Mouse (Mus musculus): ENCODE results near the gene Rab8b. TPM values are rescaled to one million over a fixed set of nuclear protein-coding genes. Genes with fewer than 3 reads are reported as not detected.
"Not testable (repeated sequence)": the region's sequence is repeated elsewhere in the genome, so short reads cannot be mapped to it uniquely, and the experiment has no call there.

The Rab8b gene
- total RNA-seq, 2 experiments from 2014 or later = 39.6 to 76.0 TPM

GRCm38 (mm10) chr9:66887960-66888610 is 31.4 kb downstream of the Rab8b start:
- ATAC-seq (replicated peaks; ENCODE audit: poor library complexity, severe bottlenecking) = peak; percentile 58

DNA sequence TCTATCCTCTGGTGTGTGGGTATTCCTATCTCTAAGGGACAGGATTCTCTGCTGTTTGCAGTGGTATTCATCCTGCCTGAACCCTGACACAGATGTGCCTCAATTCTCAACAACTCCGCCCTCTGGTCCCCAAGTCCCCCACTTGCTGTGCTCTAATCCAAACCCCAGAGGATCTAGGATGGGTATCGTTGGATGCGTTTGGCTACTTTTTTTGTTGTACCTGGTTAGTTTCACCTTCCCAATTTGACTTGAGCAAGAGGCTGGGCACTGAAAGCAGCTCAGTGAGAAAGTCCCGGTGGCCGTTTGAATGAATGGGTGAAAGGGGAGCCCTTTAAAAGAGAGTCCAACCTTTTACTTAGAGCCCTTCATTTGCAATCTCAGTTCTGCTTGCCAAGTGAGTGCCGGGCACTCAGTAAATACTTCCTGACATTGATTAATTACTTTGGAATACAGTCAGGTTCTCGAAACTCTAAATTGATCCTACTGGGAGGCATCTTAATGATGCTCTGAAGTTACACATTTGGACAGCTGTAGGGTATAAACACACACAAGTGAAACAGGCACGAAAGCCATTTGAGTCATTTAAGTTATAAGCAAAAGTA is 32.1 kb downstream of the Rab8b start:
- ATAC-seq (replicated peaks; ENCODE audit: poor library complexity, severe bottlenecking) = no peak

DNA sequence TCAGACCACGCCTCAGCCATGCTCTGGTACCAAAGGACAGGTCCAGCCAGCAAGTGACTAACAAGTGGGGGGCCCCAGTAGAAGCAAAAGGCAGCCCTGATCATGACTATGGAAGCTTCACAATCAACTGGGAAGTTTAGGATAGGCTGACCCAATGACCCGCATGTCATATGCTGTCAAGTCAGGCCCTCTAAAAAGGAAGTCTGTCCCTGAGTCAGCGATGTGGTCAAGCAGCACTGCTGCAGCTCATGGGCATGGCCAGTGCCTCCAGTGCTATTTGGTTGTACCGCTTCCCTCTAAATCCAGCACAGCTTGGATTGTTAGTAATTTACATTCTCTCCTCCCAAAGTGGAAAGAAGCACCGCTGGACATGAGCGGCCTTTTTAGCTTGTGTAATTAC is 32.7 kb downstream of the Rab8b start:
- ATAC-seq (replicated peaks; ENCODE audit: poor library complexity, severe bottlenecking) = peak; percentile 70

DNA sequence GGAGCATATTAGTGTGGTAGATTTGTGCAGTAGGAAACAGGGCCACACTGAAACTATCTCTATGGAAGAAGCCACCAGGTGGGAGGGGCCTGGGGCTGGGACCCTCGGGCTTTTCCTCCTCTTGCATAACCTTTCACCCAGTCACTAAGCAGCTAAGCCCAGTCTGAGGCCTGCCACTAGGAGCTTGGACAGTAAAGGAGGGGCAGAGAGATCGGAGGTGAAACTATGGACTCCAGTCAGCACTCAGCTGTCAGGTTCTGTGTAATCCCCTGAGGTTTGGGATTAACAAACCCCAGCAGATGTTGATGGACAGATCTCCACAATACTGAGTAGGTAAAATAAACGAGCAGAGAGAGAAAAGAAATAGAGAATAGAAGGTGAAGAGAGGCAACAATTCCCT is 33.1 kb downstream of the Rab8b start:
- no peak for ATAC-seq (replicated peaks; ENCODE audit: poor library complexity, severe bottlenecking)

DNA sequence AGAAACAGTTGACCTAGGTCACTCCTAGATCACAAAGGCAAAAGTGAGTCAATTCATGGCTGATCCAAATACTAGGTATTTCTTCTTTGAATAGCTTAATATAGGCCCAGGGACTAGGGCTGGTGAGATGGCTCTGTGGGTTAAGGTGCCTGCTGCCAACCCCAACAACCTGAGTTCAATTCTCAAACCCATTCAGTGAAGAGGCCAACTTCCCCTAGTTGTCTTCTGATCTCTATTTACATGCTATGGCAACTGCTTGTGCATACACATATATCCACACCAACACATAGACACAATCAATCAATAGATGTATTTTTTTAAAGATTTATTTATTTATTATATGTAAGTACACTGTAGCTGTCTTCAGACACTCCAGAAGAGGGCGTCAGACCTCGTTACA is 34.9 kb downstream of the Rab8b start:
- ATAC-seq (replicated peaks; ENCODE audit: poor library complexity, severe bottlenecking) = no peak

DNA sequence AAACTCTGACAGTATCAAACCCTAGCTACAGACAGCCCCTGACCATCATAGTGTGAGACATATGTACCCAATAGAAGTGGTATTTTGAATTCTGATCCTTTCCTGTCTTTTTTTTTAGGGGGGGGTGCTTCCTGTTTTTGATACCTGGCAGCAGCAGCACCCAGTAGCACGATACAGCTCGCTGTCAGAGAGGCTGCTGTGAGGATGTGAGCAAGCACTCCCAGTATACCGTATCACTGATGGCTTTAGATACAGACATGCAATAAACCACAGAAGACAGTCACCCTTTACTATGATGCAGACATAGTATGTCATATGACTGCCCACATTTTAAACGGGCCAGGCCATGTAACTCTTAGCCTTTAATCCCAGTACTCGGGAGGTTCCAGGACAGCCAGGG is 36.0 kb downstream of the Rab8b start:
- peak; percentile 21; the same call in 1 of the 2 replicates for ATAC-seq (replicated peaks; ENCODE audit: poor library complexity, severe bottlenecking)

- ATAC-seq (replicated peaks; ENCODE audit: poor library complexity, severe bottlenecking) = peak; percentile 56
Measured at GRCm38 (mm10) chr9:66882406-66882821, 37.1 kb downstream of the Rab8b start.

DNA sequence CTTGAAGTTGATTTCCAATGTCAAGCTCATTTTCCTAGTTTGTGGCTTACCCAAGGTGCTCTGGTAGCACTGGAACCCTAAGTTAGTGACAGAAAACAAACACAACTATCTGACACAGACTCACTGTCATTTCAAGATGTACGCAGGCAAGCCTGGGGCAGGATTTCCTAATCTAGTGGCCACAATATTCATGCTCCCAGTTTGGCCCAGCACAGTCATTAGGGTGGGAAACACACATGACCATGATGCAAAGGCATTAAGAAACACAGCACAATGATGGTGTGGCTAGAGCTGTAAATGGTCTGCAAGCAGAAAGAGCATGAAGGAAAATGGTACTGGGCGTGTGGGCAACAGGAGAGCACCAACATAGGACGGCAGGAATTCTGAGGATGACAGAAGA is 37.6 kb downstream of the Rab8b start:
- ATAC-seq (replicated peaks; ENCODE audit: poor library complexity, severe bottlenecking) = peak; percentile 55

DNA sequence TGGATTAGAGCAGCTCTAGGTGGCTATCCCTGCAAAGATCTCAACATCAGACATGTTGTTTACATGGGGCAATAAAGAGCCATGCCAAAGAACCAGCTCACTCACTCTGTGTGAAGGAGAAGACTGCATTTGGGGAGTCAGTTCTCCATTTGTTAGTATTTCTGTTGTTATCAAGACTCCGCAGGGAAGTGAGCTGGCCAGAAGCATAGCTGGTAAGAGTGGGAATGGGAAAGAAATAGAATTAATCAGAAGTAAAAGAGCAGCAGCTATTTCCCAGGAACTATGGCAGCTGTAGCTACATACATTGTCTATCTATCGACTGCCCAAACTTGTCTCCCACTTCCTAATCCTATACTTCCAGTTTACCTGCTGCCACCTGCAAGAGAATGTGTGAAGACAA is 38.7 kb downstream of the Rab8b start:
- no peak for ATAC-seq (replicated peaks; ENCODE audit: poor library complexity, severe bottlenecking)

GRCm38 (mm10) chr9:66879486-66879885 is 40.0 kb downstream of the Rab8b start:
- peak; percentile 54 for ATAC-seq (replicated peaks; ENCODE audit: poor library complexity, severe bottlenecking)

- no peak for ATAC-seq (replicated peaks; ENCODE audit: poor library complexity, severe bottlenecking)
Measured at GRCm38 (mm10) chr9:66878899-66879298, 40.6 kb downstream of the Rab8b start.

DNA sequence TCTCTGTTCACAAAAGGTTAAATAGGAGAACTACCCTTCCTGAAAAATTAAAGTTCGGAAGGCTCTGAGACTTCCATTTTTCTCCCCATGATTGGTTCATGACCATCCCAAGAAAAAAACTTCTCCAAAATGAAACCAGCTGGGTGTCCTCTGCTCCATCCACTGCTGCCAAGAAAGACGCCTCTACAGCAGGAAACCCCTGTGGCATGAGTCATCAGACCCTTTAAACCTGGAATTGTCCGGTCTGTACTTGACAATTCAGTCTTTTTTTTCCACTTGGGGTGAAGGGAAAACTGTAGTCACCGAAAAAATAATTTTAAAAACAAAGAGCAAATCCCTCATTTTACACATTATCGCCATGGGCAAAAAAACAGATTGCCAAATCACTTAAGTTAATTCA is 42.9 kb downstream of the Rab8b start:
- ATAC-seq (replicated peaks; ENCODE audit: poor library complexity, severe bottlenecking) = no peak

- no peak for ATAC-seq (replicated peaks; ENCODE audit: poor library complexity, severe bottlenecking)
Measured at GRCm38 (mm10) chr9:66874297-66874696, 45.2 kb downstream of the Rab8b start.

- ATAC-seq (replicated peaks; ENCODE audit: poor library complexity, severe bottlenecking) = peak; percentile 53
Measured at GRCm38 (mm10) chr9:66873531-66873930, 46.0 kb downstream of the Rab8b start.

- not testable (repeated sequence) for ATAC-seq (replicated peaks; ENCODE audit: poor library complexity, severe bottlenecking)
Measured at GRCm38 (mm10) chr9:66873009-66873408, 46.5 kb downstream of the Rab8b start.

DNA sequence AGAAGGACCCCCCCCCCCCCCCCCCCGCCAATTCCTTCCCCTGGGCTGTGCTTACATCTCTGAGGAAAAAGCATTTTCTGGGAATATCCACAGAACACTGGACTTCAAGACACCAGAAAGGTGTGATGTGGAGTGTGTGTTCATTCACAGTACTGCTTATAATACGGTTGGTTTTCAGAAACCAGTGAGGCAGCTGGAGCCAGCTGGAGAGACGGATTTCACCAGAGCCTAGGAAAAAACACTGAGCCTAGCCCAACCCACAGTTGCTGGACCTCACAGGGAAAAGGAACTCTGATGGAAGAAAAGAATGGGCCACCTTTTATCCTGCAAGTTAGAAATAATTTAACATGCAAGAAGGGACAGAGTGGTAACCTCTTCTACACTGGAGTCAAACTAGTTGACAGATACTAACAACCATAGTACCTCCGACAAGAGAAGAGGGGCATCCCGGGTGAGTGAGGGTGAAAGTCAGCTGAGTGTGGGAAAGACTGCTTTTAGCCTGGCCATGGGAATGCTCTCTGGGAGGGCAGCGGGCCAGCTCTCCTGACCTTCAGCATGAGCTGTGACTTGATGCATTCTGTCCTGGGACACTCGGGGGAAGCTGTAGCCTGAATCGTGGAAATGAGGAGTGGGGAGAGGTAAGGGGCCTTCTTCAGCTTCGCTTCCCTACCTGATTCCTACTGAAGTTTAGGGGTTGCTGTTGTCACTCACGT is 47.3 kb downstream of the Rab8b start:
- ATAC-seq (replicated peaks; ENCODE audit: poor library complexity, severe bottlenecking) = no peak

DNA sequence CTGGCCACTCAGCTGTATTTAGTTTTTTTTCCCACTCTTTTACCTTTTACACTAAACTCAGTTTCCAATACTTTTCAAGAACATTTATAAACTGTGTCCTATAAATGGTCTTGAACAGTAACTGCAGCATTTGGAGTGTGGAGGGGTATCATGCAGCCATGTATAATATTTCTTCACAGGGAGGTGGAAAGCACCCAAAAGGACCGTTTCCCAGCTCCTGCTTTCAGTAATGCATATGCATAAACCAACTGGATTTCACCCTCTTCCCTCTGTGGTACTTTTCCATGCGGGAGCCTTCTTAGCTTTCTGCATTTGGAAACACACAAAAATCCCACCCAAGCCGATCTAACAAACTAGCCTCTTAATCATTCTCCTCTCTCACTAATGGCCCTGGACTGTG is 54.8 kb downstream of the Rab8b start:
- no peak for ATAC-seq (replicated peaks; ENCODE audit: poor library complexity, severe bottlenecking)

- ATAC-seq (replicated peaks; ENCODE audit: poor library complexity, severe bottlenecking) = no peak
Measured at GRCm38 (mm10) chr9:66863456-66863855, 56.0 kb downstream of the Rab8b start.

- no peak for ATAC-seq (replicated peaks; ENCODE audit: poor library complexity, severe bottlenecking)
Measured at GRCm38 (mm10) chr9:66862202-66862601, 57.3 kb downstream of the Rab8b start.

DNA sequence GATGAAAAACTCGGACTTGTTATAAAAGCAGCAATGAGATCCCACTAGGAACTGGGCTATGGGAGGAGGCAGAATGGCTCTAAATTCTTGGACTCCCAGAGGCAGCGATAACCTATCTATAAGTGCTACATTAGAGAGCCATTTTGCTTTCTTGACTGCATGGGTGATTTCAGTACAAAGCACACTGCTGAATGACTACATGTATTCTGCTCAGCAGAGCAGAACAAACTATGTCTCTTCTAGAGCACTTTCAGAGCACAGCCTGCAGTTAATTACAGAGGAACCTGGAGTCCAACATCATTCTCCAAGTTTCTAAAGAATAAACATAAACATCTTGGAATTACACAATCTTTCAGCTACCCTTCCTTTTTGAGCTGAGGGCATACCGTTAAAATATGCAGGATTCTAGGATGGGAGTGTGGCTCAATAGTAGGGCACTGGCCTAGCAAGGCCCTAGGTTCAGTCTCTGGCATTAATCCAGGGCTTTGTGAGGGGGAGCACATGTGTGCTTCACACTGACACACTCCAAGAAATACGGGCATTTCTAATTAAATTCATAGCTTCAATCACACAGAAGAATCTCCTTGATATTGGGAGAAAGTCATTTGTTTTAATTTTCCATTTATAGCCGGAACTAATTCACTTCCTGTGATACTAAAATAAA is 58.3 kb downstream of the Rab8b start:
- no peak for ATAC-seq (replicated peaks; ENCODE audit: poor library complexity, severe bottlenecking)

DNA sequence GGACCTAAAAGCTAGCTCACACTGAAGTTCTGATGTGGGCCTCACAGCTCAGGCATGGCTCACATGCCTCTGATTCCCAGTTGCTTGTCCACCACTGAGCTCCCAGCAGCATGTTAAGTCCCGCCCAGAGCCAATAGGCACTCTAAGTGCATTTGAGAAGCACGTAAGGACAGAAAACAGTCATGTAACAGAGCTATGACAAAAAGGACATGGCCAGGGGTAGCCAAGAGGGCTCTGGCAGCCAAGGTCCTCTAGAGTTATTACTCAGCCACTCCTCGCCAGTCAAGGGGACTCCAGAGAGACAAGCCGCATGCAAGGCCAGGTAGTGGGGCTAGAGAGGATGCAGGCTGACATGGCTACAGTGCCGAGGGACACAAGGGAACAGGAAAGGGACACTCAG is 60.0 kb downstream of the Rab8b start:
- no peak for ATAC-seq (replicated peaks; ENCODE audit: poor library complexity, severe bottlenecking)

All from granulocyte monocyte progenitor cell, adult 5-6 weeks (primary cell).